Mouse (Mus musculus) induced T-regulatory cell, adult 2 months (primary cell): Measurements from ENCODE around the gene Cep250.
"Not testable (repeated sequence)": the region's sequence is repeated elsewhere in the genome, so short reads cannot be mapped to it uniquely, and the experiment has no call there.

Source experiments
- DNase-seq: peaks from one replicate; pipeline ENCODE4 v3.0.0-alpha.2; 2012; ENCODE audit warnings: low read depth

The Cep250 gene

GRCm38 (mm10) chr2:155956134-155957059, at the start of gene Cep250:
Gene Cep250, plus strand, starts transcription at chr2:155956458.
- peak; percentile 96 for DNase-seq

GRCm38 (mm10) chr2:155914684-155915083, 41.6 kb upstream of the Cep250 start:
- DNase-seq = no peak

DNA sequence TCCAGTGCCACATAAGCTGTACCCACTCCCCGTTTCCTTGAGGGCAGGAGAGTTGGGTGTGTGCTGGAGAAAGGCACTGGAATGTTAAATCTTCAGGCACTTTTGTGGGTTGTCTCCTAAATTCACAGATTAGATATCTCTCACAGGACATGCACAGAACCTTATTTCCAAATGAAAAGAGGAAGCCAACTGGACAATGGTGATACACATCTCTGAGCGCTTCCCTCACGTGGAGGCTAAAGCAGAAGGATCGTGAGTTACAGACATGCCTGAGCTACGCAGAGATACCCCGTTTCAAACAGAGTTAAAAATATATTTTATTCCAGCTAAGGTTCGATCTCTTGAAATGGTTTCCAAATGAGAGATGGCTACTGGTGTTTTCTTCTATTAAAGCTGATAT, 33.1 kb upstream of the Cep250 start:
- no peak for DNase-seq

- not testable (repeated sequence) for DNase-seq
These were observed 31.0 kb upstream of the Cep250 start for GRCm38 (mm10) chr2:155925213-155925612.

DNA sequence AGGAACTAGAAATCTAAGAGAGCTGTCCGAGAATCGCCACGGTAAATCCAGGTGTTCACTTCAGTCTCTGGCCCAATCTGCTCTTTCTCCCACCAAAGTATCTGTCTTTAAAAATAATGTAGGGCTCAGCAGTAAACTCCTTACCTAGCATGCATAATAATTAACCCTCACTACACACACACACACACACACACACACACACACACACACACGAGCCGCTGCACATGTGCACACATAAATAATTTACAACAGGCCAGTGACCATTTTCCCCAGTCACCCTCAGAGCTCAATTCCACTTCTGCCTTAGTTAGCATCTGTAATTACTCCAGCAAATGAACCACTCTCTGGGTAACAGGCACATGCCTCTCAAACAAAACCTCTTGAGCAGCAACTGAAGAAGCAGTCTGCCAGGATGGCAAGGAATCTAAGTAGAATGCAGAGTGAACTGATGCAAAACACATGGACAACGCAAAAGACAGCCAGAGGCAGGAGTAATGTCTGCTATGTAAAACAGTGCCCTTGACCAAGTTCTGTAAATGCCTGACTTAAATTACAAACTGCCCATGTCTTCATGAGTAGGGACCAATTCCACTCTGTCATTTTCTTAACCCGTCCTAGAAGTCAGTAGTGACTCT, 27.4 kb upstream of the Cep250 start:
- no peak for DNase-seq

- peak; percentile 97 for DNase-seq
These were observed 26.5 kb upstream of the Cep250 start, which contains the start of gene Uqcc1 for GRCm38 (mm10) chr2:155929531-155930442. Gene Uqcc1, minus strand, starts transcription at chr2:155930310.

DNA sequence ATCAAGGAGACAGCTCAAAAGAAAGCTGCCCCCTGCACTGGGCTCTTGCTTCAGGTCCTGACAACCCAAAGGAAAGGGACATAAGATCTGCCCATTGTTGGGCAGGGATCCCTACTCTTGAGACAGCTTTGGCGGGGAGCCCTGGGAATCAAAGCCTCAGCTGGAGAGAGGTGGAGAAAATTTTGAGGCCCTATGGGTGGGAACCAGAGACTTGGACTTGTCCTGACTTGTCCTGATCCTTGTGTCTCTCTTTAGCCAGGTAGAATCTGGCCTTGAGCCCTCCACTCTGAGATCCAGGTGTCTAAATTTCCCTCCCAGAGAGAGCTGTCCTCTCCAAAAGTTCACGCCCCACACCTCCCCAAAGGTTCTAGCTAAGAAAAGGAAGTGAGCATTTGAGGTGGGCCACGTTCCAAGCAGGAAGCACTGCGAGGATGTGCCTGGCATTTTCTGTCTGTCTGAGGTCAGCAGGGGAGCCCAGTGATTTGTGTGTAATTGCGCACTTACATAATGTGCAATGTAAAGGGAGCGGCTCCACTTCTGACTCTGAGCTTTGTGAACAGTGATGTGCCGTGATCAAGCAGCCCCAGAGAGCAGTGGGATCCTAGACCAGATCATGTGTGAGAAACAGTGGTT, 16.2 kb upstream of the Cep250 start:
- no peak for DNase-seq

DNA sequence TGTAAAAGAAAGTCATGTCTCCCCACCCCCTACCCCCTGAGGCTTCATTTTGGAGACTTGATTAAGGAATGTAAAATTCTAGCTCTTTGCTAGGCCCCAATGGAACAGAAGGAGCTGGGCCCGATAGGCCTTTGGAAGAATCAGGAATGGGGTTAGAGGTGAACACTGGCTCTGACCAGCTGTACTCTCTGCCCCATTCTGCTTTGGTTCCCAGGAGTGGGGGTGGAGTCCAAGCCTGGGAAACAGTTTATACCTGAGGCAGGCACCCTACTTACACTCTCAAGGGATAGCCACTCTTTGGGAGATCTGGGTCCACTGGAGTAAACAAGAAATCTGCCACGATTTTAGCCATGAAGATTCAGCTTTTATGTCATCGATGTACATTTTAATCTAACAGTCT, 15.6 kb upstream of the Cep250 start, which contains the start of gene Gm15557:
Gene Gm15557 (plus strand): TSS at position 48 of the 400 bp plus-strand sequence.
- no peak for DNase-seq

GRCm38 (mm10) chr2:155941697-155942442, 14.4 kb upstream of the Cep250 start:
- DNase-seq = no peak

DNA sequence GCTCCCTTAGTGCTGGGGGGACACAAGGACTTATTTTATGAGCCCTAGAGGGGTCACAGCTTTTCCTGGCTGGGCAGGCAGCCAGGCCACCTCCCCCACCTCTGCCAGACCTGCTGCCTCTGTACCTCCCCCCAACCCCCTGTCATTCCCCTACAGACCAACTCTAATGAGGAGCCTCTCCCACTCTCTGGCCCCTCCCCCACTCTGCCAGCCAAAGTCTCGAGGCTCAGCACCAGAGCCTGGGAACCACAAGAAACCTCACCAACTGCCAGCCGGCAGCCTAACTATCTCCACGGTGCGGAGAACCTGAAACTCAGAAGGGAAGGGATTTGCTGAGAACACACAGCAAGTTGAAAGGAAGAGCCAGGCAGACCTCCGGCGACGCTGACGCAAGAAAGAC, 12.8 kb upstream of the Cep250 start:
- no peak for DNase-seq

DNA sequence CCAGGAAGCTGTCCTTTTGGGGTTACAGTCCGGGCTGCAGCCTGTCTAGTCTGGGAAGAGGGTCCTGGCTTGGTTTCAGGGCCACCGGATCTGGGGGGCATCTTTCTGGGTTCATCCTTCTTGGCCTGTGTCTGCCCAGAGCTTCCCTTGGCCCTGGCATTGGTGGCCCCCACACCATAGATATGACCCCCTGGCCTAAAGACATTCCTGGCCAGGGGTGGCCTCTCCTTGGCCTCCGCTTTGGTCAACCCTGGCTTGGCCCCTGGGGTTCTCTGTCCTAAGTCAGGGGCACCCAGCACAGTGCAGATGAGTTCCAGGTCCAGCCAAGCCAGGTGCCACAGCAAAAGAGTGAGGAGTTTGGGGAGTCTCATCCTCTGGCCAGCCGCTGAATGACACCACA, 11.6 kb upstream of the Cep250 start:
- DNase-seq = no peak

- no peak for DNase-seq
These were observed 11.1 kb upstream of the Cep250 start, which contains the start of gene Gdf5 for GRCm38 (mm10) chr2:155945124-155945523. Gene Gdf5, minus strand, starts transcription at chr2:155945367.

DNA sequence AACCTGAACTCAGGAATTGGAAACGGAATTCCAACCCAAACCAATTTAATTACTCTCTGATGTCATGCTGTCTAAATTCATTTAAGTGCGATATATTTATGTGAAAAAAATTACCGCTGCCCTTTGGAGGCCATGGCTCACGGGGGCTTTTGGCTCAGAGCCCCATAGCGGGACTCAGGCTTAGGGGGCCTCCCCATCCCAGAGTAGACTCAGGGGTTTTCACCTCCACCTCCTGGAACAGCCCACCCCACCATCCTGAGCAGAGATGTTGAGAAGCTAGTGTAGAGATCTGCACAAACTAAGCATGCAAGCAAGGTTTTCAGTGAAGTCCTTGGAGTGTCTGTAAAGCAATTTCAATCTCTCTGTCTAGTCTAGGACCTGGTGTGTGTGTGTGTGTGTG, 10.7 kb upstream of the Cep250 start:
- DNase-seq = no peak

- peak; percentile 78 for DNase-seq
These were observed 10.2 kb upstream of the Cep250 start for GRCm38 (mm10) chr2:155946069-155946468.

- no peak for DNase-seq
These were observed 9.8 kb upstream of the Cep250 start for GRCm38 (mm10) chr2:155946499-155946898.

DNA sequence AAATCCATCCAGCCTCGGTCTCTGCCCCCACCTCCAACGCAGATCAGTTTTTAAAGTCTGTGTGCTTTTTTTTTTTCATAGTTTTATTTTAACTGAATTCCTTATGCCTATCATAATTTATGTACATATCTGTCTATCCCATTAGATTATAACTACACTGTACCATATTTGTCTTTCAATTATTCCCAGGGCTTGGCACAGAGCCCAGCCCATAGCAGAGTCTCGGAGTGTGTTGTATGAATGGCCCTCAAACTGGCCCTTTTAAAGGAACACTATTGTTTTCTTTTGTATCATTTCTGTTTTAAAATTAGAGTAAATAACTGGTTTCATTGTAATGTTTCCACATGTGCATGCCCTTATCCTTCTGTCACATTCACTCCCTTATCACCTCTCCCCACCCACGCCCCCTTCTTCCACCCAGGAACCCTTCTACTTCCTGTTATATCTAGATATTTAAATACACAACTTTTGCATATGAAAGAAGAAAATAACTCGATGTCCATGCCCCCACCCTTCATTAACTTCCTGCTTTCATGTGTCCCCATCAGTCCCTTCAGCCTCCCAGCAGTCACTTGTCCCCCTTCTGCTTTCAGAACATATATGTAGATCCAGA, 8.8 kb upstream of the Cep250 start:
- no peak for DNase-seq

DNA sequence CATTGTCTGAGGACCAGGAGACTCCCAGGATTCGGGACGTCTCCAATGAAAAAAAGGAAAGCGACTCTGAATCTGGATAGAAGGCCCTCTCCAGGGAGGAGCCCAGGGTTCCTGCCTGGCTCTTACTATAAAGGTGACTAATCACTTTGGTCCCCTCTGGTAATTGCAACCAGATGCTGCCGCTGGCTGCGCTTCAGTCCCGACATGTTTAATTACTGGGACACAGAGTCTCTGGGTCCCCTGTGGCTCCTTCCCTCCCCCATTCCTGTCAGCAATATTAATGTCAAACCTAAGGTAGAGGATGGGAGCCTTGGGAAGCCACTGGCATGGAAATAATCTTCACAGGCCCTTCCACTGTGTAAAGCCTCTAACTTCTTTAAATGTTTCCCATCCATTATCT, 6.9 kb upstream of the Cep250 start:
- no peak for DNase-seq

GRCm38 (mm10) chr2:155952006-155952405, 4.3 kb upstream of the Cep250 start:
- DNase-seq = peak; percentile 66

GRCm38 (mm10) chr2:155959981-155960380, 3.7 kb downstream of the Cep250 start:
- no peak for DNase-seq

DNA sequence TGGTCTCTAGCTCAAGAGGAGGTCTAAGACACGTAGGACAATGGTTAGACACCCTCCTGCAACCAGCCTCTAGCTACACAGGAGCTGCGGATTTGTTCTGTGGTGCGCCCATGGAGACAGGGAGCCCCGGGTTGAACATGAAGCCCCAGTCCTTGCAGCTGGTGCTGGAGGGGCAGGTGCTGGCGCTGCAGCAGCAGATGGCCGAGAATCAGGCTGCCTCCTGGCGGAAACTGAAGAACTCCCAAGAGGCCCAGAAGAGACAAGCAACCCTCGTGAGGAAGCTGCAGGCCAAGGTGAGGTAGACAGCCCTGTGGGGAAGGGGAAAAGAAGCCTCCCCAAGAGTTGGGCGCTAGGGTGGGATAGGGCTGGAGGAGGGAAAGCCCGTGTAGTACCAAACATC, 5.6 kb downstream of the Cep250 start:
- no peak for DNase-seq
